Mouse (Mus musculus): ENCODE measurements around the gene Tuft1. TPM values are rescaled to one million over a fixed set of nuclear protein-coding genes. Genes with fewer than 3 reads are reported as not detected.

The Tuft1 gene
- polyA plus RNA-seq, 1 experiment from 2014 or later, result 27.0 TPM

Other genes starting within 250 kb of the Tuft1 start
- 7.9 and 8.3 TPM in 2 replicates for gene Tdrkh, start 245.6 kb downstream of the Tuft1 start, polyA plus RNA-seq (2015; fragmentation: Nextera tagmentation; extraction: Ambion mirVana)
- gene Mrpl9, start 215.6 kb downstream of the Tuft1 start, polyA plus RNA-seq (2015; fragmentation: Nextera tagmentation; extraction: Ambion mirVana), result 63.7 and 64.4 TPM in 2 replicates
- gene Oaz3, start 215.0 kb downstream of the Tuft1 start, polyA plus RNA-seq (2015; fragmentation: Nextera tagmentation; extraction: Ambion mirVana), result 0.40 and 0.68 TPM in 2 replicates
- gene Celf3, start 180.6 kb downstream of the Tuft1 start, polyA plus RNA-seq (2015; fragmentation: Nextera tagmentation; extraction: Ambion mirVana), result 9.4 and 13.7 TPM in 2 replicates
- 16.7 and 31.7 TPM in 2 replicates for gene Riiad1, start 178.5 kb downstream of the Tuft1 start, polyA plus RNA-seq (2015; fragmentation: Nextera tagmentation; extraction: Ambion mirVana)
- gene Snx27, start 76.2 kb downstream of the Tuft1 start, polyA plus RNA-seq (2015; fragmentation: Nextera tagmentation; extraction: Ambion mirVana), result 47.8 and 48.9 TPM in 2 replicates
- not detected in 2 replicates for gene Gm10972, start 15.8 kb downstream of the Tuft1 start, polyA plus RNA-seq (2015; fragmentation: Nextera tagmentation; extraction: Ambion mirVana)
- gene Selenbp2, start 34.7 kb upstream of the Tuft1 start, polyA plus RNA-seq (2015; fragmentation: Nextera tagmentation; extraction: Ambion mirVana), result 0.91 and 2.5 TPM in 2 replicates
- 10.1 and 12.6 TPM in 2 replicates for gene Cgn, start 127.6 kb upstream of the Tuft1 start, polyA plus RNA-seq (2015; fragmentation: Nextera tagmentation; extraction: Ambion mirVana)
- gene Pogz, start 178.7 kb upstream of the Tuft1 start, polyA plus RNA-seq (2015; fragmentation: Nextera tagmentation; extraction: Ambion mirVana), result 15.3 and 16.4 TPM in 2 replicates
- 328 and 351 TPM in 2 replicates for gene Psmb4, start 228.1 kb upstream of the Tuft1 start, polyA plus RNA-seq (2015; fragmentation: Nextera tagmentation; extraction: Ambion mirVana)